In genomic region chr6:34344135-34344850, GRCm38 (mm10) we compare ENCODE assay signal across 15 mouse cellular contexts. TPM values are rescaled to one million over a fixed set of nuclear protein-coding genes. Genes with fewer than 3 reads are reported as not detected.
DNase-seq lines count a peak whose midpoint lies in the region; ATAC-seq and TF ChIP-seq lines count a peak whose summit lies in the region.
"Had no signal": no experiment of that assay in that cellular context is flagged by ENCODE, and none has a peak within 500 bp of the region (broad histone marks: within the 10 kb centered on the region; RNA-seq: fewer than 3 reads in every experiment).

No protein-coding gene starts in this region.

- peak overlapping the region; percentile 22 for H3K4me2 ChIP-seq in heart, embryonic 13.5 days
- peak overlapping the region; percentile 7; the same call in 1 of the 2 replicates for H3K4me2 ChIP-seq in lung, embryonic 15.5 days
- H3K4me2 ChIP-seq: limb, embryonic 12.5 days had no signal

- H3K27me3 ChIP-seq in heart, embryonic 13.5 days (replicated peaks), result no peaks in the 10 kb centered on the region
- no peaks in the 10 kb centered on the region for H3K27me3 ChIP-seq in lung, embryonic 15.5 days
- H3K27me3 ChIP-seq in ES-Bruce4 (ENCODE audit: control insufficient read depth, insufficient read depth, low read length, poor library complexity, severe bottlenecking), result no peaks in the 10 kb centered on the region
- no peaks in the 10 kb centered on the region for H3K27me3 ChIP-seq in thymus, adult 2 months (ENCODE audit: control insufficient read depth, insufficient read depth, low read length)
- H3K27me3 ChIP-seq: limb, embryonic 12.5 days had no signal

- TF ChIP-seq POLR2A in ES-Bruce4 (IDR thresholded peaks at IDR 0.05; ENCODE audit: insufficient read depth, low read length), result no peak
- TF ChIP-seq POLR2A in thymus, adult 2 months (IDR thresholded peaks at IDR 0.05; ENCODE audit: control insufficient read depth, extremely low read depth, insufficient read depth, low read length, poor library complexity), result no peak

- no peak overlapping the region for H3K4me3 ChIP-seq in heart, embryonic 13.5 days
- no peak overlapping the region for H3K4me3 ChIP-seq in lung, embryonic 15.5 days
- no peak overlapping the region for H3K4me3 ChIP-seq in ES-Bruce4 (ENCODE audit: low read depth, low read length)
- H3K4me3 ChIP-seq in thymus, adult 2 months (ENCODE audit: control insufficient read depth, insufficient read depth, low read length), result no peak overlapping the region
- H3K4me3 ChIP-seq: layer of hippocampus, adult 2 months; left cerebral cortex, adult 2 months; limb, embryonic 12.5 days had no signal

- H3K36me3 ChIP-seq in heart, embryonic 13.5 days, result no peaks in the 10 kb centered on the region
- no peaks in the 10 kb centered on the region for H3K36me3 ChIP-seq in lung, embryonic 15.5 days
- H3K36me3 ChIP-seq in ES-Bruce4 (ENCODE audit: control insufficient read depth, insufficient read depth, low read length, poor library complexity, severe bottlenecking), result no peaks in the 10 kb centered on the region
- H3K36me3 ChIP-seq in thymus, adult 2 months (ENCODE audit: control insufficient read depth, insufficient read depth, low read length), result no peaks in the 10 kb centered on the region
- H3K36me3 ChIP-seq: limb, embryonic 12.5 days had no signal

- WGBS in heart, embryonic 13.5 days, result 56% methylated on average over 10 of the region's 10 CpGs
- 64% methylated on average over 10 of the region's 10 CpGs for WGBS in lung, embryonic 15.5 days
- 85% methylated on average over 10 of the region's 10 CpGs for WGBS in thymus, adult 2 months

- ATAC-seq in heart, embryonic 13.5 days (ENCODE audit: extremely low read depth, insufficient number of reproducible peaks, low FRiP score, low TSS enrichment), result no peak
- ATAC-seq in lung, embryonic 15.5 days (ENCODE audit: borderline replicate concordance, extremely low read depth, low FRiP score, low TSS enrichment), result no peak; the same call in 1 of the 2 replicates
- ATAC-seq: inflammation-experienced regulatory T-cells, adult 6 months had no signal

- no peak overlapping the region for H3K27ac ChIP-seq in heart, embryonic 13.5 days (replicated peaks)
- H3K27ac ChIP-seq in lung, embryonic 15.5 days, result no peak overlapping the region
- peak overlapping the region; percentile 91 for H3K27ac ChIP-seq in ES-Bruce4 (ENCODE audit: insufficient read depth, low read length)
- H3K27ac ChIP-seq in thymus, adult 2 months (ENCODE audit: control insufficient read depth, insufficient read depth, low read length), result no peak overlapping the region
- H3K27ac ChIP-seq: layer of hippocampus, adult 2 months; left cerebral cortex, adult 2 months; limb, embryonic 12.5 days; liver, embryonic 14.5 days had no signal

- H3K9me3 ChIP-seq in heart, embryonic 13.5 days, result no peaks in the 10 kb centered on the region
- no peaks in the 10 kb centered on the region for H3K9me3 ChIP-seq in lung, embryonic 15.5 days
- H3K9me3 ChIP-seq in ES-Bruce4 (replicated peaks; ENCODE audit: control insufficient read depth, insufficient read depth, low read length, poor library complexity, severe bottlenecking), result peaks cover 10% of the 10 kb centered on the region

- intact Hi-C loops in heart, postnatal 36 days (cut with DNase I), result no loop called here

- H3K4me1 ChIP-seq in heart, embryonic 13.5 days, result peaks cover 26% of the 10 kb centered on the region
- H3K4me1 ChIP-seq in lung, embryonic 15.5 days, result peaks cover 19% of the 10 kb centered on the region
- no peaks in the 10 kb centered on the region for H3K4me1 ChIP-seq in ES-Bruce4 (ENCODE audit: control insufficient read depth, insufficient read depth, low read length)
- H3K4me1 ChIP-seq in thymus, adult 2 months (replicated peaks; ENCODE audit: control insufficient read depth, insufficient read depth, low read length), result no peaks in the 10 kb centered on the region

- H3K9ac ChIP-seq in heart, embryonic 13.5 days, result no peak overlapping the region
- no peak overlapping the region for H3K9ac ChIP-seq in lung, embryonic 15.5 days
- no peak overlapping the region for H3K9ac ChIP-seq in ES-Bruce4 (ENCODE audit: low read depth, poor library complexity, severe bottlenecking)
- H3K9ac ChIP-seq: limb, embryonic 12.5 days; liver, embryonic 14.5 days had no signal

- DNase-seq in heart, postnatal 36 days, result no peak
- no peak for DNase-seq in lung, postnatal 36 days
- DNase-seq in ZHBTc4 (ENCODE audit: low read depth, low spot score), result peak; percentile 97
- no peak for DNase-seq in thymus, adult 2 months
- DNase-seq: cerebellum, adult 11-12 months; heart, postnatal 10 days had no signal

- no peak for TF ChIP-seq CTCF in ES-Bruce4 (IDR thresholded peaks at IDR 0.05; ENCODE audit: low read depth, low read length)
- no peak for TF ChIP-seq CTCF in thymus, adult 2 months (IDR thresholded peaks at IDR 0.05; ENCODE audit: borderline replicate concordance, control insufficient read depth, extremely low read depth, insufficient read depth, low read length, poor library complexity)

- TF ChIP-seq EP300 in ES-Bruce4 (IDR thresholded peaks at IDR 0.05; ENCODE audit: insufficient read depth, low read depth, low read length), result peak; percentile 49; the same call in 1 of the 2 replicates

RNA-seq across cellular contexts. Expression of gene Akr1b8, which starts 9.6 kb away (rescaled TPM):
- 11.0 and 12.0 TPM in 2 replicates for polyA plus RNA-seq in heart, embryonic 13.5 days (2015; fragmentation: Nextera tagmentation; extraction: Ambion mirVana)
- total RNA-seq in heart, postnatal 36 days (2021), result 1 to 10 TPM; 3.3 to 3.8 TPM
- 8.6 and 9.8 TPM in 2 replicates for polyA plus RNA-seq in lung, embryonic 15.5 days (2015; fragmentation: Nextera tagmentation; extraction: Ambion mirVana)
- polyA plus RNA-seq in ES-Bruce4 (2011; ENCODE audit: insufficient read depth, insufficient read length, low read depth, missing spikeins), result 4.0 and 4.8 TPM in 2 replicates
- 1.2 and 1.4 TPM in 2 replicates for polyA plus RNA-seq in thymus, adult 2 months (2012; rRNA removed)
- total RNA-seq: megakaryocyte-erythroid progenitor cell, adult 5-6 weeks had no signal

RNA-seq across cellular contexts. Expression of gene Akr1b3, which starts 27.0 kb away (rescaled TPM):
- polyA plus RNA-seq in heart, embryonic 13.5 days (2015; fragmentation: Nextera tagmentation; extraction: Ambion mirVana), result 176 and 192 TPM in 2 replicates
- total RNA-seq in heart, postnatal 36 days (2021), result 100 to 1,000 TPM; 270 to 302 TPM
- polyA plus RNA-seq in lung, embryonic 15.5 days (2015; fragmentation: Nextera tagmentation; extraction: Ambion mirVana), result 146 and 154 TPM in 2 replicates
- 143 and 148 TPM in 2 replicates for polyA plus RNA-seq in ES-Bruce4 (2011; ENCODE audit: insufficient read depth, insufficient read length, low read depth, missing spikeins)
- polyA plus RNA-seq in thymus, adult 2 months (2012; rRNA removed), result 228 and 281 TPM in 2 replicates

RNA-seq across cellular contexts. Expression of gene Akr1b10, which starts 39.7 kb away (rescaled TPM):
- 55.7 and 59.7 TPM in 2 replicates for polyA plus RNA-seq in heart, embryonic 13.5 days (2015; fragmentation: Nextera tagmentation; extraction: Ambion mirVana)
- total RNA-seq in heart, postnatal 36 days (2021), result 10 to 100 TPM; 56.8 to 65.7 TPM
- 23.7 and 24.5 TPM in 2 replicates for polyA plus RNA-seq in lung, embryonic 15.5 days (2015; fragmentation: Nextera tagmentation; extraction: Ambion mirVana)
- polyA plus RNA-seq in ES-Bruce4 (2011; ENCODE audit: insufficient read depth, insufficient read length, low read depth, missing spikeins), result 16.5 and 16.9 TPM in 2 replicates
- polyA plus RNA-seq in thymus, adult 2 months (2012; rRNA removed), result 28.8 and 31.0 TPM in 2 replicates
